Mouse (Mus musculus) limb, embryonic 13.5 days (tissue): Measurements from ENCODE around the gene Aamp. TPM values are rescaled to one million over a fixed set of nuclear protein-coding genes. Genes with fewer than 3 reads are reported as not detected.

ENCODE experiments used
- polyA plus RNA-seq: library from polyadenylated mRNA; unstranded; fragments of >200 nt; fragmentation: Nextera tagmentation; extraction: Ambion mirVana; gene quantifications from 2 replicates; pipeline ENCODE4 v1.2.1, GENCODE M21; 2015

Gene Aamp
- polyA plus RNA-seq, 1 experiment from 2014 or later = 220 TPM

Other genes with a start within 250 kb of the Aamp start
- gene Tns1, start 160.3 kb downstream of the Aamp start, polyA plus RNA-seq = 44.4 and 45.1 TPM in 2 replicates
- gene Rufy4, start 159.2 kb downstream of the Aamp start, polyA plus RNA-seq = 0.15 and 0.33 TPM in 2 replicates
- gene Cxcr2, start 130.7 kb downstream of the Aamp start, polyA plus RNA-seq = 0.10 and 0.13 TPM in 2 replicates
- not detected in 2 replicates for gene Cxcr1, start 90.1 kb downstream of the Aamp start, polyA plus RNA-seq
- 384 and 389 TPM in 2 replicates for gene Arpc2, start 48.7 kb downstream of the Aamp start, polyA plus RNA-seq
- 0.18 and 0.31 TPM in 2 replicates for gene Gpbar1, start 6.2 kb downstream of the Aamp start, polyA plus RNA-seq
- 108 and 112 TPM in 2 replicates for gene Pnkd, start 192 bp upstream of the Aamp start, polyA plus RNA-seq
- gene Tmbim1, start 20.9 kb upstream of the Aamp start, polyA plus RNA-seq = 30.6 and 31.7 TPM in 2 replicates
- 1.2 and 1.5 TPM in 2 replicates for gene Catip, start 77.4 kb upstream of the Aamp start, polyA plus RNA-seq
- 2.4 and 2.9 TPM in 2 replicates for gene Slc11a1, start 90.5 kb upstream of the Aamp start, polyA plus RNA-seq
- 87.5 and 90.9 TPM in 2 replicates for gene Ctdsp1, start 106.8 kb upstream of the Aamp start, polyA plus RNA-seq
- 0.17 and 0.20 TPM in 2 replicates for gene Vil1, start 124.6 kb upstream of the Aamp start, polyA plus RNA-seq
- gene Cnot9, start 221.3 kb upstream of the Aamp start, polyA plus RNA-seq = 69.4 and 70.5 TPM in 2 replicates